Mouse (Mus musculus) bone marrow macrophage, adult 2 months (primary cell): ENCODE measurements around the gene Trim26.

ENCODE experiments used
- CTCF ChIP-seq: IDR thresholded peaks from 2 replicates; pipeline ENCODE4 v1.5.1; 2012; ENCODE audit warnings: low read depth, mild to moderate bottlenecking, low read length, moderate library complexity
- POLR2A ChIP-seq: IDR thresholded peaks from 2 replicates; pipeline ENCODE4 v1.6.1; 2012; ENCODE audit warnings: mild to moderate bottlenecking, low read depth, low read length, borderline replicate concordance

DNA sequence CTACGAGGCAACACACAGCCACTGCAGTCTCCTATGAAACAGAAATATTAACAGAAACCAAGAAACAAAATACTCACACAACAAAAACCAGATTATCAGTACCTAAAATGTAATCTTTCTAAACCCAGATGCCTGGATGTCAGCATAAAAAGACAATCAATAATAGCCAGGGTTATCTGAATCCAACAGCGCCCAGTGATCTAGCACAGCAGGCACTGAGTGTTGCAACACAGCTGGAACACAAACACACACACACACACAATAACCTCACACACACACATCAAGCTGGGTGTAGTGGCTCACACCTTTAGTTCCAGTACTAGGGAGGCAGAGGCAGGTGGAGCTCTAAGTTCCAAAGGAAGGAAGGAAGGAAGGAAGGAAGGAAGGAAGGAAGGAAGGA is 8.4 kb upstream of the Trim26 start:
- no peak for TF ChIP-seq CTCF
- TF ChIP-seq POLR2A = no peak
